Mouse (Mus musculus): ENCODE data around the gene Polr1d. TPM values are rescaled to one million over a fixed set of nuclear protein-coding genes. Genes with fewer than 3 reads are reported as not detected.

Gene Polr1d
- polyA plus RNA-seq, 1 experiment: 47.1 TPM

DNA sequence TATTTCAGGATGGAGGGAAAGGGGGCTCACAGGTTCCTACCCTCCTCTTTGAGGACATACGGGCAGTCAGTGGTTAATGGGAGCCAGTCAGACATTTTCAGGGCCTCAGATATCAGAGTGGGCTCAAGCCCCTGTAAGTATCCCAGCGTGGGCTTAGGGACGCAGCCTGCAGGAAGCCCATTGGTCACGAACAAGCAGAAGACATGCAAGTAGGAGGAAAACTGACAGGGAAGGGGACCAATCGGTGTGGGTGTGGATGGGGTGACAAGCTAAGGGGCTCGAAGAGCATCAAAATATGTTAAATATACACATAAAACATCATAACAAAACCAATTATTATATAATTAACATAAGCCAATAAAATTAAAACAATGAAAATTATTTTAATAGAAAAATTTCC is 22.5 kb upstream of the Polr1d start:
- DNase-seq (ENCODE audit: low read depth, low spot score): no peak
- WGBS: 84% methylated on average over 6 of the region's 6 CpGs

DNA sequence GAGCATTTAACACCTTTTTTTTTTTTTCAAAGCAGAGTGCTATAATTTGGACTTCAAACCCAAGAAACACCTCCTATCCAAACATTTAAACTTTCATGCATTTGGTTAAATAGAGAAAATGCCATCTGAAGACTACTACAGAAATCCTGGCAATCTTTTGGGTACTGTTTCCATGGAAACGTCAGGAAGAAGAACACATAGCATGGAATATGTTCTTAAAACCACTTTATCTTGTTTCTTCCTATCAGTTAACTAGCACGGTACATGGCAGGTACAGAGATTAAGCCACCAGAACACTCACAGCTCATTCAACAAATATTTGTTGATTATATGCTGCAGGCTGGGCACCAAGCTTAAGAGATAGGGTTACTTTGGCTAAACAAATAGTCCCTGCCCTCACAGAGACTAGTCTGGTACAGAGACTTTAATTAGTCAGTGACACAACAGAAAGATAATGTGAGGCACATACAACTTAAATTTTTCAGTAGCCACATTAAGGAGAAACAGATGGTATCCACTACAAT is 22.0 kb upstream of the Polr1d start:
- DNase-seq (ENCODE audit: low read depth, low spot score): no peak
- 45% methylated on average over 2 of the region's 2 CpGs for WGBS

DNA sequence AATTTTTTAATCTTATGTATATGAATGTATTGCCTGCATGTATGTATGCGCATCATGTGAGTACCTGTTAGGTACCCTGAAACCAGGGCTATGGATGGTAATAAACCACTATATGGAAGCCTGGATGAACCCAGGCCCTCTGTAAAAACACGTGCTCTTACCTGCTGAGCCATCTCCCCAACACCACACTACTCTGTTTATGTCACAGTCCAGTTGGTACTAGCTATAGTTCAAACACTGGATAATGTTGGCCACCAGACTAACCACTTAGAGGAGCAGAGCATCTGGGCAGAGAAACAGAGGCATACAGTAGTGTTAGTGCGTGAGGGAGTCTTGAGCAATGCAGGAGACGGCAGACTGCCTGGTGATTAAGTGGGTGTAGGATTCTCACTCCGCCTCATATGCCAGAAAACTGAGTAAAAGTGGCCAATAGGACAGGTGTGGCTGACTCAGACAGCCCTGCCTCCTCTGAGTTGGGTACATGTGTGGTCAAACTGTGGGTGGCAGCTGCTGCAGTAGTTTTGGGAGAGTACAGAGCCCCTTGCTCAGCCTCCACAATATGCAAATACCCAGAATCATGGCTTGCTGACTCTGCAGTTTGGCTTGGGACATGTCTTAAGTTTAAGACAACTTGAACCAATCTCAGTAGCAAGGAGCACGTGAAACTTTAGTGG is 21.1 kb upstream of the Polr1d start:
- DNase-seq (ENCODE audit: low read depth, low spot score): no peak
- 42% methylated on average over 6 of the region's 6 CpGs for WGBS

GRCm38 (mm10) chr5:147056712-147057290 is 20.0 kb upstream of the Polr1d start:
- 68% methylated on average over 10 of the region's 10 CpGs for WGBS
- no peak for DNase-seq (ENCODE audit: low read depth, low spot score)

DNA sequence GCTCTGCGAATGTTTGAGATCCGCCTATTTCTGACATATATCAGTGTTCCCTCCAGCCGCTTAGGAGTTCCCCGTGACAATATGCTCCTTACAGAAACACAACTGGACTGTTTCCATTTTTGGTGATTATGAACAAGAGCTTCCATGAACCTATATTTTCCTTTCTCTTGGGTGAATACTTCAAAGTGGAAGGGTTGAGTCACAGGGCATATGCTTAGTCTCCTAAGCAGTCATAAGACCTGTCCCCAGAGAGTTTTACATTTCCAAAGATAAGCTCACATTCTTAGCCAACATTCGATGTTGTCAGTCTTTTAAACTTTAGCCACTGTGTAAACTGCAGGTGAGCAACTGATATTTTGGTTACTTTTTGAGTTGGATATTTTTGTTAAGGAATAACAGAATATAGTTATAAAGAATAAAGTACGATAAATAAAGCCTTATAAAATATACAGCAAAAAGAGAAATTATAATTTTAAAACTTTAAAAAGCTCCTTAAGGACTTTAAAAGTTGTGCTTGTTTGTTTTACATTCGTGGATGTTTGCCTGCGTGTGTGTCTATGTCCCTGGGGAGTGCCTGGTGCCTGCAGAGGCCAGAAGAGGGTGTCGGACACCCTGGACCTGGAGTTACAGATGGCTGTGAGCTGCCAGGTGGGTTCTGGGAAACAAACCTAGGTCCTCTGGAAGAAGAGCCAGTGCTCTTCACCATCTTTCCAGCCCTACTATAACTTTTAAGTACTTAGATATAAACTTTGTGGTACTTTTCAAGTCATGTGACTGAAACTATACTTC is 19.0 kb upstream of the Polr1d start:
- 31% methylated on average over 9 of the region's 9 CpGs for WGBS
- DNase-seq (ENCODE audit: low read depth, low spot score): no peak

GRCm38 (mm10) chr5:147058661-147059060 is 18.2 kb upstream of the Polr1d start:
- WGBS: 90% methylated on average over 5 of the region's 5 CpGs
- no peak for DNase-seq (ENCODE audit: low read depth, low spot score)

DNA sequence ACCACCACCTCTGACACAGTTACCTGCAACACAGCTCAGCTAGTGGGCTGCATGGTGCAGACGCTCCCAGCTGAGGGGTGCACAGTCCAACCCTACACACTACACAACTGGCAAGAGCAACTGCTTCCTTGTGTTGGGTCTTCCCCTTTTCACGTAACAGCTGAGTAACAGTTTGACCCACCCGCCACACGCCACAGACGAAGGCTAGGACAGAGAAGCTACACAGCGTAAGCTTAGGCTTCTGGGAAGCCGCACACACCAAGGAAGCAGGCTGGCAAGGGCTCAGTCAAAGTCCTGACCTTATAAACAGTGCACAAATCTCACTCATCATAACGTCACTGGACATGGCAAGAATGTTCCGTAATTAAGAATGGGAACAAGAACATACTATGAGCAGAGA is 17.5 kb upstream of the Polr1d start:
- 36% methylated on average over 9 of the region's 9 CpGs for WGBS
- no peak for DNase-seq (ENCODE audit: low read depth, low spot score)

DNA sequence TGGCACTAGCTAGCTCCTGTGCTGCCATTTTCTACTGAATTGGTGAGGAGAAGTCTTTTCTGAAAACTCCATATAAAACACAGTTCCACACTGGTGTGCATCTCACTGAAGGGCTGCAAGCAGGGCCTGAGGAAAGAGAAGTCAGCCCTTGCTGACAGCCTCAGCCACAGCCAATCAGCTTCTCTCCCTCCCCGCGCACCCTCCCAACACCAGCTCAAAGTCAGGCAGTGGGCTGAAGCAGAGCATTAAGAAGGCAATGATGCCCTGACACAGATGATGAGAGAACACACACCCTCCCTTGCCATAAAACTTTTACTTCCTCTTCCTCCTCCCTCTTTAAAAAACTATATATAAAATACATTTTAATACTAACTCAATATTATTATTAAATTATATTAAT is 16.8 kb upstream of the Polr1d start:
- no peak for DNase-seq (ENCODE audit: low read depth, low spot score)
- 63% methylated on average over 2 of the region's 2 CpGs for WGBS

GRCm38 (mm10) chr5:147063215-147063661 is 13.6 kb upstream of the Polr1d start:
- 65% methylated on average over 8 of the region's 8 CpGs for WGBS
- no peak for DNase-seq (ENCODE audit: low read depth, low spot score)

- WGBS: 73% methylated on average over 4 of the region's 4 CpGs
- no peak for DNase-seq (ENCODE audit: low read depth, low spot score)
Observed at GRCm38 (mm10) chr5:147066129-147066528, 10.7 kb upstream of the Polr1d start.

DNA sequence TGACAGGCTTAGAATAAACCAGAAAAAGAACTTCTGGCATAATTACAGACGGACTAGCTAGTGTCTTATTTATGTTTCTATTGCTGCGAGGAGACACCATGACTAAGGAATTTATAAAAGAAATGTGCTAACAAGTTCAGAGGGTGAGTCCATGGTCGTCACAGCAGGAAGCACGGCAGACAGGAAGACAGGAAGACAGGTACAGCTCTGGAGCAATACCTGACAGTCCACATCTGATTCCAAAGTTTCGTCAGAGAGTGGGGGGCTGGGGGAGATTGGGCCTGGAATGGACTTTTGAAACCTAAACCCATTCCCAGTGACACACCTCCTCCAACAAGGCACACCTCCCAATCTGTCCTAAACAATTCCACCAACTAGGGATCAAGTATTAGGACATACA is 9.9 kb upstream of the Polr1d start:
- WGBS: 54% methylated on average over 5 of the region's 5 CpGs
- no peak for DNase-seq (ENCODE audit: low read depth, low spot score)

DNA sequence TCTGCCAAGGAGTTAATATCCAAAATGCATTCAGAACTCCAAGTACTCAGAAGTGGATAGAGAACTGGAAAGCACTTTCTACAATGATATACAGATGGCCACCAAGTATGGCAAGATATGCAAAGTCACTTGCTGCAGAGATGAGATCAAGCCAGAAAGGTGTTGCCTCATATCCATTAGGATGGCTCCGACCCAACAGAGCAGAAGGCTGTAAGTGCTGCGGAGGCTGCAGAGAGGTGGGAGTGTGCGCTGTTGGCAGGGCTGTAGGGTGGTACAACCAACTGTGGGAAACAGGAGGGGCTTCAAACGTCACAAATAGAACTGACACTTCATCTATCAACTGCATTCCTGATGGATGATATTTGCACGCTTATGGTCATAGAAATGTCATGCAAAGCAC is 8.0 kb upstream of the Polr1d start:
- no peak for DNase-seq (ENCODE audit: low read depth, low spot score)
- WGBS: 79% methylated on average over 5 of the region's 5 CpGs

- DNase-seq (ENCODE audit: low read depth, low spot score): no peak
- WGBS: 69% methylated on average over 16 of the region's 16 CpGs
Observed at GRCm38 (mm10) chr5:147070791-147071516, 5.9 kb upstream of the Polr1d start.

DNA sequence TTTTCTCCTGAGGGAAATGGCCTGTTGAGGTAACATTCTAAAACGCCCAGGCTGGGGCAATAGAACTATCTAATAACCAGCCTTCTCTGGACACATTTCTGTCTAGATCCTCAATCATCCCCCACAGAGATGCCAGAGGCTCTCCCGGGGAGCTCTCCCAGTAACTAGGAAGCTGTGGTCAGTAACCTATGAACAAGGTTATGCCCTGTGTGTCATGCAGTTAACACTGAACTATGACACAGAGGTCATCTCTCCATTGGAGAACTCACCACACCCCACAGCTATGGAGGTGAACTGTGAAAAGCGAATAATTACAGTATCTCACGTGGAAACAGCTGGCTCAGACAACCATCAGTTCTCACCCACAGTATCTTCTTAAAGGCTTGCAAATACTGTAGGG is 5.0 kb upstream of the Polr1d start:
- DNase-seq (ENCODE audit: low read depth, low spot score): no peak
- 50% methylated on average over 4 of the region's 4 CpGs for WGBS

- no peak for DNase-seq (ENCODE audit: low read depth, low spot score)
- 71% methylated on average over 6 of the region's 6 CpGs for WGBS
Observed at GRCm38 (mm10) chr5:147073805-147074204, 3.0 kb upstream of the Polr1d start.

DNA sequence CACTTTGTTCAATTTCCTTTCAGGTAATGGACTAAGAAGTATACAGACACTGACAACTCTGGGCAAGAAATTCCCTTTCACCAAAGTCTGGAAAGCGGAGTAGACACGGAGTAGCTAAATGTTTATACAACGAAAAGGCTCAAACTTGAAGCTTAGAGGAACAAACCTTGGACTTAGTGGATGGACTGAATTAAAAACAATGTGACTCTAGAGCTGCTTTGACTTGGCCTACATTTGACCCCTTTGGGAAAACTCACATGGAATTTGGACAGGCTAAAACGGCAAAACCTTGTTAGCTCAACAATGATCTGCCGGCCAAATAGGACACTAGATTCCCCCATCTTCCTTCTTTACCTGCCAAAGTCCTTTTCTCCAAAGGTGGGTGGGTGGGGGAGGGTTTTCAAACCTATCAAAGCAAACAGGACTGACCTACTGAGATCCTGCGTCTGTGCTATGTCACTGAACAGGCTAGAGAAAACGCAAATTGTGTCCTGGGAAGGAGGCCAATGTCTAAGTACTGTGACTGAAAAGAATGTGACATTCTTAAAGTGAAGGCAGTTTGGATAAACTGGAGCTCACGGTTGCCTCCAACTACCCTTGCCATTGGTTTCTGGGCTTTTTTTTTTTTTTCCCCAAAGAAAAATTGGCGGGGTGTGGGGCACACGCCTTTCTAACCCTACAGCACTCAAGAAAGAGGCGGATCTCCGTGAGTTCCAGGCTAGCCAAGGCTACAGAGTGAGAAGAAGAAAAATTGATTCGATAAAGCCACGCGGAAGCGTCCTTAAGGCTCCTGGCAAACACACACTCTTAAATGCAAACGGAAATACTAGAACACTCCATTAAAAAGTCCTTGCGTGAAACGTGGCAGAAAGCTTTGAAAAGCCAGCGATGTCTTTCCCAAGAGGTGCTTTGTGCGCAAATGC is 1.5 kb upstream of the Polr1d start:
- DNase-seq (ENCODE audit: low read depth, low spot score): no peak

DNA sequence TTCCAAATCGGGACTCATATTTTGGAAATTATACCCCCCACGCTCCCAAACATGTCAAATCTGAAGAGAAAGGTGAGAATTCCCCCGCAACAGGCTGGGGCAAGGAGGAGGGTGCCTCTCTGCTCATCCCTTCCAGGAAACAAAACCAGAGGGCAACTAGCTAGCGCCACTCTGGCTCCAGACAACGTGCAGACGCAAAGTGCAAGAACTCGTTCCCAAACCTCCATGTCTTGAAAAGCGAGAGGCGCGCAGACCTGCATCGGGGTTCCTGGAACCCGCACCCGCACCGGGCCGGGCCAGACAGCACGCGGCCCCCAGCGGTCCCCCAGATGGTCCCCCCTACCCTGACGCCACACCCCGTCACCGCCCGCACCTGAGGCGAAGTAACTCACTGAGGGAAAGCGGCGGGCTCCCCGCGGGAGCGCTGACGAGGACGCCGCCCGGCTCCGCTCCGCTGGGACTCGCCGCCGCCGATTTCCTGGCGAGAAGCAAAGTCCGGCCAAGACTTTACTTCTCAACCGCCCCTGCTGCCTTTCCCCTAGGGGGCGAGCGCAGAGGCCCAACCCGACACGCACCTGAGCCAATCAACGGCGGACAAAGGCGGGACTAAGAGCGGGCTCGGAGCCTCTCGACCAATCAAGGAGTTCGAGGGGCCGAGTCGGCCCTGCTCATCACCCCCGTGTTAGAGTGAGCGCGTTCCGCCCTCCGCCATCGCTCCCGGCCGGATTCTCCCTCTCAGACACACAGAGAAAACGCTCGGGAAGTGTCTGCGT is 638 bp upstream of the Polr1d start, which contains the start of gene Lnx2:
Gene Lnx2 (minus strand): TSS at position 561 of the 773 bp plus-strand sequence.
- WGBS: under 1% methylated on average over 65 of the region's 65 CpGs
- peak; percentile 98 for DNase-seq (ENCODE audit: low read depth, low spot score)

More for the DNA sequence above, 1.5 kb upstream of the Polr1d start:
- WGBS: 9% methylated on average over 21 of the region's 21 CpGs
